Mouse (Mus musculus): Measurements from ENCODE around the gene Nt5dc2.

Nt5dc2 gene

GRCm38 (mm10) chr14:31168425-31168824 lies 37.6 kb downstream of the Nt5dc2 start, which contains the start of gene Stab1:
Stab1 (minus strand) TSS chr14:31168641.
- DNase-seq (ENCODE audit: low spot score in 2 of 2) = no peak

- no peak for DNase-seq (ENCODE audit: low spot score in 2 of 2)
These were observed 38.7 kb downstream of the Nt5dc2 start for GRCm38 (mm10) chr14:31169508-31169907.

GRCm38 (mm10) chr14:31170963-31171362 lies 40.1 kb downstream of the Nt5dc2 start:
- no peak for DNase-seq (ENCODE audit: low spot score in 2 of 2)

- no peak for DNase-seq (ENCODE audit: low spot score in 2 of 2)
These were observed 40.5 kb downstream of the Nt5dc2 start for GRCm38 (mm10) chr14:31171386-31171785.

- DNase-seq (ENCODE audit: low spot score in 2 of 2) = no peak
These were observed 41.0 kb downstream of the Nt5dc2 start for GRCm38 (mm10) chr14:31171821-31172220.

GRCm38 (mm10) chr14:31172781-31173455 lies 42.1 kb downstream of the Nt5dc2 start:
- DNase-seq (ENCODE audit: low spot score in 2 of 2) = no peak

- DNase-seq (ENCODE audit: low spot score in 2 of 2) = no peak
These were observed 42.7 kb downstream of the Nt5dc2 start for GRCm38 (mm10) chr14:31173537-31173936.

GRCm38 (mm10) chr14:31177287-31177686 lies 46.4 kb downstream of the Nt5dc2 start:
- no peak for DNase-seq (ENCODE audit: low spot score in 2 of 2)

- DNase-seq (ENCODE audit: low spot score in 2 of 2) = no peak
These were observed 46.9 kb downstream of the Nt5dc2 start for GRCm38 (mm10) chr14:31177715-31178114.

- DNase-seq (ENCODE audit: low spot score in 2 of 2) = no peak
These were observed 49.0 kb downstream of the Nt5dc2 start for GRCm38 (mm10) chr14:31179677-31180365.

- no peak for DNase-seq (ENCODE audit: low spot score in 2 of 2)
These were observed 50.7 kb downstream of the Nt5dc2 start for GRCm38 (mm10) chr14:31181512-31181911.

- DNase-seq (ENCODE audit: low spot score in 2 of 2) = no peak
These were observed 52.0 kb downstream of the Nt5dc2 start for GRCm38 (mm10) chr14:31182786-31183290.

GRCm38 (mm10) chr14:31183541-31183940 lies 52.7 kb downstream of the Nt5dc2 start:
- no peak for DNase-seq (ENCODE audit: low spot score in 2 of 2)

GRCm38 (mm10) chr14:31184195-31184594 lies 53.3 kb downstream of the Nt5dc2 start:
- no peak for DNase-seq (ENCODE audit: low spot score in 2 of 2)

GRCm38 (mm10) chr14:31186656-31187055 lies 55.8 kb downstream of the Nt5dc2 start:
- DNase-seq (ENCODE audit: low spot score in 2 of 2) = no peak
